Mouse (Mus musculus) neural tube, embryonic 12.5 days (tissue): ENCODE results near the gene Gpr108. TPM values are rescaled to one million over a fixed set of nuclear protein-coding genes. Genes with fewer than 3 reads are reported as not detected.
A peak's percentile ranks its signal among the peaks of the same experiment; 100 is the strongest.

Source experiments
- ATAC-seq: fragments of 200-750 bp; cut with Nextera tagmentation; 2 replicates; pipeline ENCODE4 v1.8.0; 2017; ENCODE audit warnings: low read depth, mild to moderate bottlenecking, moderate TSS enrichment, moderate library complexity; ENCODE audit not compliant: low FRiP score
- H3K27ac ChIP-seq: fragments of 300-500 bp; sonication (generic); 2 replicates; pipeline ENCODE4 v1.5.1; 2016
- H3K27me3 ChIP-seq: fragments of 300-500 bp; sonication (generic); replicated peaks from 2 replicates; pipeline ENCODE4 v1.6.1; 2016; ENCODE audit warnings: mild to moderate bottlenecking
- H3K36me3 ChIP-seq: fragments of 300-500 bp; sonication (generic); 2 replicates; pipeline ENCODE4 v1.6.1; 2016; ENCODE audit warnings: mild to moderate bottlenecking
- H3K4me1 ChIP-seq: fragments of 300-500 bp; sonication (generic); 2 replicates; pipeline ENCODE4 v1.6.1; 2016
- H3K4me2 ChIP-seq: fragments of 300-500 bp; sonication (generic); replicated peaks from 2 replicates; pipeline ENCODE4 v1.6.1; 2016; ENCODE audit warnings: mild to moderate bottlenecking
- H3K4me3 ChIP-seq: fragments of 300-500 bp; sonication (generic); 2 replicates; pipeline ENCODE4 v1.5.1; 2016
- H3K9ac ChIP-seq: fragments of 300-500 bp; sonication (generic); 2 replicates; pipeline ENCODE4 v1.6.1; 2016; ENCODE audit warnings: mild to moderate bottlenecking
- H3K9me3 ChIP-seq: fragments of 300-500 bp; sonication (generic); 2 replicates; pipeline ENCODE4 v1.6.1; 2016; ENCODE audit warnings: mild to moderate bottlenecking
- WGBS: fragments of 180-500 bp; shearing (Covaris S2); methylation state at CpG from one replicate; pipeline ENCODE4 v1.1.7; 2016; 5-methylcytosine and 5-hydroxymethylcytosine counted together
- polyA plus RNA-seq: library from polyadenylated mRNA; unstranded; fragments of >200 nt; fragmentation: Nextera tagmentation; extraction: Ambion mirVana; gene quantifications from 2 replicates; pipeline ENCODE4 v1.2.1, GENCODE M21; 2016

Gene Gpr108
- polyA plus RNA-seq, 1 experiment from 2014 or later = 24.2 TPM

DNA sequence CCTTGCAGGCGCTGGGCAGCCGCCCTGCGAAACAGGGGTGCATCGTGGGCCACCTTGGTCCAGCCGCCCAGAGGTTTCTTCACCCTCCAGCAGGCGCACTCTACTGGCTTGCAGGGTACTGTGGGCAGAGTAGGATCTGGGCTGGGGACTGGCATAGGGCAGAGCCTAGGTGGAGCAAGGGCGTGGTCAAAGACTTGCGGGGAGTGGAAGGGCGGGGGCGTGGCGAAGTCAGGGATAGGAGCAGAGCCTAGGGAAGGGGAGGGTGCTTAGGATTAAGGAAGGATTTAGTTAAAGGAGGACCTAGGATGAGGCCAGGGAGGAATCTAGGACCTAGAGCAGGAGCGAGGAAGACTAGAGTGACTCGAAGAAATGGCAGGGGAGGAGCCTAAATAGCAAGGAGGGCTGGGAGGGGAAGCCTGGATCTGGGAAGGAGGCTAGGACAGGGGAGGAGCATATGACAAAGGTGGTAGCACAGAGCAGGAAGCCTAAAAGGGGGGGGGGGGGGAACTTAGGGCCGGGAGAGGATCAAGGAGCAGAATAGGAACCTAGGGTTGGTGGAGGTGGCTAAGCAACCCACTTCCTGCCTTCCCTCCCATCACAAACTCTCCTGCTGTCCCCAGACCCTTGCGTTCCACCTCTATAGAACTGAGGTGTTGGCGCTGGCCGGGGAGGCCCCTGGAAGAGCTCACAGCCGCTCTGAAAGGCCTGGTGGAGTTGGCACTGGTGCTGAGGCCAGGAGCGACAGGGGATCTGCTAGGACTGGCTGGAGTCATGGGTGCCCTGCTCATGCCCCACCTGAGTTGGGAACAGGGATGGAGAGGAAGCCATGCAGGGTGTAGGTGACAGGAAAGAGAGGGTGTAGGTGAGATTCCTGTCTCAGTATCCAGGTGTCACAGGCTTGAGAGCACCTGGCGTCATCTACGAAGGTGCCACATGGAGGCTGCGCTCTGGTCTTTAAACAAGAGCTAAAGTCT lies 17.0 kb upstream of the Gpr108 start:
- peak; percentile 35; the same call in 1 of the 2 replicates for ATAC-seq
- 0 out of 2 replicates have a peak overlapping the region, but pooled peaks have one; percentile 3 for H3K4me2 ChIP-seq
- 27% methylated on average over 21 of the region's 22 CpGs for WGBS

DNA sequence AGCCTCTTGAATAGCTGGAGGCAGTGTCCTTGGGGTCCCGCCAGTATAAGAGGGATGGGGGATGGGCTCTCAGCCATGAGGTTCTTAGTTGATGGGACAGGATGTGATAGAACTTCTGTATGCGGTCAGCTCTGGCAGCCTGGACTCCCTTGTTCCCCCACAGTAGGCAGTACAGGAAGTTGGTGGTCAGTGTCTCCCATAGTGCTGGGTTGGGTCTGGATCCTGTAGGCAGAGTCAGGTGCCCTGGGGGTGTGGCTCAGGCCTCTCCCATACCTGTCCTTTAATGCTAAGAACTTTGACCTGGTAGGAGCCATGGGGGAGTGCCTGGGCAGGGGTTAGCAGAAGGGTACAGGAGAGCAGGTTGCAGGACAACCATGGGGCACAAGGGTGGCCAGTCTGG lies 15.9 kb upstream of the Gpr108 start:
- Histone ChIP-seq H3K27ac (no peak overlapping the region), H3K4me3 (no peak overlapping the region), H3K9ac (no peak overlapping the region), H3K9me3 (no peaks in the 10 kb centered on the region), H3K4me2 (no peak overlapping the region), H3K27me3 (no peaks in the 10 kb centered on the region), H3K4me1 (no peaks in the 10 kb centered on the region), H3K36me3 (peaks cover 33% of the 10 kb centered on the region)
- 88% methylated on average over 2 of the region's 2 CpGs for WGBS
- ATAC-seq = no peak

More for the DNA sequence above, 17.0 kb upstream of the Gpr108 start:
- no peak overlapping the region for H3K9ac ChIP-seq
- no peaks in the 10 kb centered on the region for H3K9me3 ChIP-seq
- H3K4me3 ChIP-seq = no peak overlapping the region
- no peaks in the 10 kb centered on the region for H3K27me3 ChIP-seq
- H3K36me3 ChIP-seq = peaks cover 30% of the 10 kb centered on the region
- no peak overlapping the region for H3K27ac ChIP-seq
- H3K4me1 ChIP-seq = no peaks in the 10 kb centered on the region

DNA sequence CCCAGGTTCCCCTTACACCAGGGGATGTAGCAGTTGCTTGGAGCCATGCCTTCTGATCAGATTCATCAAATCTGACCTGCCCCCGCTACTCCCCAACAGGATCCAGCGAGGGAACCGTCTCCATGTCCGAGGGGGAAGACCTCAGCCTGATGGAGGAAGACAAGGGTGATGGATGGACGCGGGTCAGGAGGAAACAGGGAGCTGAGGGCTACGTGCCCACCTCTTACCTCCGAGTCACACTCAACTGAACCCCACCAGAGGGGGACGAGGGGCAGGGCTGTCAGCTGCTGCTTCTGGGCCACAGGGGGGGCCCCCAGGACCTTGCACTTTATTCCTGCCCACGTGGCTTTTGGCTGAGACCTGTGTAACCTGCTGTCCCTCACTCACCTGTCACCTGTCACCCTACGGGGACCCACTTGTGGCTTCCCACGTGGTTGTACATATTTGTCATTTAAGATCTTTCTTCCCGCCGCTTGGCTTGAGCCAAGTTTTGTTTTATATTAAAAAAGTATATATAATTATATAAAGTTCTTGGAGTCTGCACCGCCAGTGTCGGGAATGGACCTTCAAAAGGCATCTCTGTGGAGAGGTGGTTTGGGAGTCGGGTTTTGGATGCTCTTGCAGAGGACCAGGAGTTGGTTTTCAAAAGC lies 14.8 kb upstream of the Gpr108 start:
- H3K4me2 ChIP-seq = no peak overlapping the region
- 89% methylated on average over 17 of the region's 17 CpGs for whole genome bisulfite sequencing
- no peaks in the 10 kb centered on the region for H3K27me3 ChIP-seq
- peaks cover 39% of the 10 kb centered on the region for H3K36me3 ChIP-seq
- H3K27ac ChIP-seq = no peak overlapping the region
- no peak overlapping the region for H3K9ac ChIP-seq
- no peak overlapping the region for H3K4me3 ChIP-seq
- H3K4me1 ChIP-seq = no peaks in the 10 kb centered on the region
- H3K9me3 ChIP-seq = no peaks in the 10 kb centered on the region
- ATAC-seq = no peak

DNA sequence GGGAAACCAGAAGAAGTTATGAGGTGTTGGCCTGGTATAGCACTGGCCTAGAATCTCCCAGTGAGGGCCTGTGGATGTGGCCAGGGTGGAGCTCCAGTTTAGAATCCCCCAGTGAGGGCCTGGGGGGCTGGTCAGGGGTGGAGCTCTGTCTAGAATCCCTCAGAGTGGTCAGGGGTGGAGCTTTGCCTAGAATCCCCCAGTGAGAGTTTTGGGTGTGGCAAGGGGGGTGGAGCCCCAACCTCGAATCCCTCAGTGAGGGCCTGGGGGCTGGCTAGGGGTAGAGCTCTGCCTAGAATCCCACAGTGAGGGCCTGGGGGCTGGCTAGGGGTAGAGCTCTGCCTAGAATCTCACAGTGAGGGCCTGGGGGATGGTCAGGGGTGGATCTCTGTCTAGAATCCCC lies 13.6 kb upstream of the Gpr108 start:
- WGBS = 67% methylated on average over 1 of the region's 1 CpGs
- no peak overlapping the region for H3K27ac ChIP-seq
- no peak for ATAC-seq
- peaks cover 49% of the 10 kb centered on the region for H3K36me3 ChIP-seq
- H3K9ac ChIP-seq = no peak overlapping the region
- H3K27me3 ChIP-seq = no peaks in the 10 kb centered on the region
- no peaks in the 10 kb centered on the region for H3K9me3 ChIP-seq
- no peak overlapping the region for H3K4me3 ChIP-seq
- no peak overlapping the region for H3K4me2 ChIP-seq
- no peaks in the 10 kb centered on the region for H3K4me1 ChIP-seq

DNA sequence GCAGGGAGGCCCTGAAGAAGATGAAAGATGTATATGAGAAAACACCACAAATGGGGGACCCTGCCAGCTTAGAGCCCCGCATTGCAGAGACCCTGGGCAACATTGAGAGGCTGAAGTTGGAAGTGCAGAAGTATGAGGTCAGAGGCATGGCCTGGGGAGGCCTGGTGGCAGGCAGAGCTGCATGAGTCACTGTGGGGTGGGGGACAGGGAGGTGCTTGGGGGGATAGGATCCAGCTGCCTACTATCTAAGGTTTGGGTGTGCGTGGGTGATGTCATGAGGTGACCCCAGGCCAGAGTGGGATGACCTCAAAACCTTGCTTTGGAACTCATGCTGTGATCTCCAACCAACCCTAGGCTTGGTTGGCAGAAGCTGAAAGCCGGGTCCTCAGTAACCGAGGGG lies 13.0 kb upstream of the Gpr108 start:
- H3K4me1 ChIP-seq = no peaks in the 10 kb centered on the region

DNA sequence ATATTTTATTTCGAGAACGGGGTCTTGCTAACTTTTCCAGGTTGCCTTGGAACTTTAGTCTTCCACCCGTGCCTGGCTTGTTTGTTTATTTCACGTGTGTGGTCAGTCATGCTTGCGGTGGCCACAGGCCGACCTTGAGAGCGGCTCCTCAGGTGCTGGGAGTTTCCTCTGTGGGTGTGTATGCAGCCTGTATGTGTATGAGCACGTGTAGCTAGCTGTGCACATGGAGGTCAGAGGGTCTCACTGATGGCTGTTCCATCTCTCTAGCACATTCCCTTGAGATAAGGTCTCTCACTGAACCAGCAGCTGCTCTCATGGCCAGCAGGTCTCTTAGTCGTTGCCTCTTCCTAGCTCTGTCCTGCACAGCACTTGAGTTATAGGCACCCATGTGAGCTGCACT lies 12.1 kb upstream of the Gpr108 start:
- Histone ChIP-seq H3K4me2 (no peak overlapping the region), H3K4me3 (no peak overlapping the region), H3K27me3 (no peaks in the 10 kb centered on the region), H3K9ac (no peak overlapping the region), H3K36me3 (peaks cover 55% of the 10 kb centered on the region), H3K9me3 (no peaks in the 10 kb centered on the region), H3K27ac (no peak overlapping the region), H3K4me1 (no peaks in the 10 kb centered on the region)
- 94% methylated on average over 9 of the region's 9 CpGs for WGBS
- no peak for ATAC-seq

More for the DNA sequence above, 13.0 kb upstream of the Gpr108 start:
- H3K9ac ChIP-seq = no peak overlapping the region
- WGBS = 93% methylated on average over 4 of the region's 4 CpGs
- H3K4me3 ChIP-seq = no peak overlapping the region
- H3K4me2 ChIP-seq = no peak overlapping the region
- no peak for ATAC-seq
- no peaks in the 10 kb centered on the region for H3K9me3 ChIP-seq
- no peaks in the 10 kb centered on the region for H3K27me3 ChIP-seq
- peaks cover 51% of the 10 kb centered on the region for H3K36me3 ChIP-seq
- no peak overlapping the region for H3K27ac ChIP-seq

DNA sequence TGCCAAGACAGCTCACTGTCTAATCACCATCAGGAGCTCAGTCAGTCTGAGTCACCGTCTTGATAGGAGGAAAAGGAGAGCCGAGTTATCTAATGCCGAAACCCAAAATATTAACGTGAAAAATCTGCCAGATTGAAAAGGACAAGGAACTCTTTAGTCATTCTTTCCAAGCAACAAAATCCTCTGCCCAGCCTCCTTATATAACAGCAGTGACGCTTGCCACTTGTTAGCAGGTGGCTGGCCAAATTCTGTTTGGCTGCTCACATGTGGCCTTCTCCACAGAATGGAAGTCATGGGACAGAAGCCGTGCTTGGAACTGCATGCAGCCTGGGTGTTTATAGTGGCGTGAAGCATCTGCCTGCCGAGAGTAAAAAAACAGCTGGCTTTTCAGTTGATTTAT lies 11.5 kb upstream of the Gpr108 start:
- Histone ChIP-seq H3K27me3 (no peaks in the 10 kb centered on the region), H3K4me2 (no peak overlapping the region), H3K9me3 (no peaks in the 10 kb centered on the region), H3K4me3 (no peak overlapping the region), H3K36me3 (peaks cover 61% of the 10 kb centered on the region), H3K4me1 (no peaks in the 10 kb centered on the region), H3K27ac (no peak overlapping the region), H3K9ac (no peak overlapping the region)
- no peak for ATAC-seq
- 93% methylated on average over 8 of the region's 8 CpGs for WGBS

DNA sequence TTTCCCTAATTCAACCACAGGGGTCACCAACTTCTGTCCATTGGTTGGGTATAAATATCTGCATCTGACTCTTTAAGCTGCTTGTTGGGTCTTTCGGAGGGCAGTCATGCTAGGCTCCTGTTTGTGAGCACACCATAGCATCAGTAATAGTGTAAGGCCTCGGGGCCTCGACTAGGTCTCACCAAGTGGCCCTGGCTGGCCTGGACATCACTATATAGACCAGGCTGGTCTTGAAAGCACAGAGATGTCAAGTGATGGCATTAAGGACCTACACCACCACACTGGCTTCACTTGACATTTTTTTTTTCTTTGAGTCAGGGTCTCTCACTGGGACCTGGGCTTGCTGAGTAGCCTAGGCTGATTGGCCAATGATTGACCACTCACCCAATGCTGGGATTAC lies 9.9 kb upstream of the Gpr108 start:
- Histone ChIP-seq H3K27me3 (no peaks in the 10 kb centered on the region), H3K36me3 (peaks cover 70% of the 10 kb centered on the region), H3K4me3 (no peak overlapping the region), H3K9ac (no peak overlapping the region), H3K4me2 (no peak overlapping the region), H3K9me3 (no peaks in the 10 kb centered on the region), H3K4me1 (no peaks in the 10 kb centered on the region), H3K27ac (no peak overlapping the region)
- 94% methylated on average over 3 of the region's 3 CpGs for whole genome bisulfite sequencing
- no peak for ATAC-seq

DNA sequence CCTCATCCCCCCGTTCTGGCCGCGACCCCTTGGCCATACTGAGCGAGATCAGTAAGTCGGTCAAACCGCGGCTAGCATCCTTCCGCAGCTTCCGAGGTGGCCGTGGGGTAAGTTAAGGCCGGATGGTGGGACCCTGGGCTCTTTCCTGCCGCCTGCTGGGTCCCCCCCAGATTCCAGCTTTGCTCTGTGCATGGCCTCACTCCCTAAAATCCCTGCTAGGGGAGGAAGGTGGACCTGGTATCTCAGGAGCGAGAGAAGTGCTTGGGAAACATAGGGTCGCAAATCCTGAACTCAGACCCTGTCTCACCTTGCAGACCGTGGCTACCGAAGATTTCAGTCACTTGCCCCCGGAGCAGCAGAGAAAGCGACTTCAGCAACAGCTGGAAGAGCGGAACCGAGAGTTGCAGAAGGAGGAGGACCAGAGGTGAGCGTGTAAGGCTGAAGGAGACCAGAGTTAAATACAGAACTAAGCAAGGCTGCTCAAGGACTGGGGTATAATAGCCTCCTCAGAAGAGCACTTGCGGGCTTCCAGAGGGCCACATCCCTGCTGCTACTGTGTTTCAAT lies 8.8 kb upstream of the Gpr108 start:
- Histone ChIP-seq H3K27ac (no peak overlapping the region), H3K4me3 (no peak overlapping the region), H3K4me1 (no peaks in the 10 kb centered on the region), H3K4me2 (no peak overlapping the region), H3K27me3 (no peaks in the 10 kb centered on the region), H3K9ac (no peak overlapping the region), H3K36me3 (peaks cover 59% of the 10 kb centered on the region), H3K9me3 (no peaks in the 10 kb centered on the region)
- 95% methylated on average over 22 of the region's 22 CpGs for WGBS
- ATAC-seq = no peak

DNA sequence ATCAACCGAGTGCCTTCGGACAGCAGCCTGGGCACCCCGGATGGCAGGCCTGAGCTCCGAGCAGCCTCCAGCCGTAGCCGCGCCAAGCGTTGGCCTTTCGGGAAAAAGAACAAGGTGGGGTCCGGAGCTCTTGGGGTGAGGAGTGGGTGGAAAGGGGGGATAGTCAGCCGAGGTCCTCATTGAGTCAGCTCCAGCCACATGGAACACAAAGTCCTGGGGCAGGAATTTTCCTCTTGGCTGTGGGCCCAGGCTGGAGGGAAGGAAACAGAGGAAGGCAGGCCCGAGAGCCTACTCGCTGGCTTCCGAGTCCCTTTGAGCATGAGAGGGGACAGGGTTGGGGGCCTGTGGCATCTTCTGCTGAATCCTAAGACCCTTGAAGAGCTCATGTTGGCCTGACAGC lies 7.1 kb upstream of the Gpr108 start:
- Histone ChIP-seq H3K9ac (no peak overlapping the region), H3K27me3 (no peaks in the 10 kb centered on the region), H3K4me3 (no peak overlapping the region), H3K4me1 (peaks cover 9% of the 10 kb centered on the region; the same call in 1 of the 2 replicates), H3K9me3 (no peaks in the 10 kb centered on the region), H3K4me2 (no peak overlapping the region), H3K36me3 (peaks cover 46% of the 10 kb centered on the region), H3K27ac (no peak overlapping the region)
- no peak for ATAC-seq
- WGBS = 93% methylated on average over 14 of the region's 14 CpGs

DNA sequence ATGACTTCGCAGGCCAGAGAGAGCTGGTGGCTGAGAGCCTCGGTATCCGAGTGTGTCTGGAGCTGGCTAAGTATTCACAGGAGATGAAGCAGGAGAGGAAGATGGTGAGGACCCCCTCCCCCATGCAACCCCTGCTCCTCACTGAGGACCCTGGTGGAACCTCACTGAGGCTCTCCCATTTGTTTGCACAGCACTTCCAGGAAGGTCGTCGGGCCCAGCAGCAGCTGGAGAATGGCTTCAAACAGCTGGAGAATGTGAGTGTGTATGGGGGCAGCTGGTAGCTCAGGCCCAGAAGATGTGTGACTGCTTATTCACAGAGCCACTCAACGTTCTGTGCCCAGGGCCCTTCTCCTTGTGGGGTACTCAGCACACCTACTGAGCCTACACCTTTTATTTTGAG lies 5.1 kb upstream of the Gpr108 start:
- ATAC-seq = no peak
- Histone ChIP-seq H3K36me3 (peaks cover 40% of the 10 kb centered on the region), H3K9ac (no peak overlapping the region), H3K4me2 (no peak overlapping the region), H3K9me3 (no peaks in the 10 kb centered on the region), H3K27me3 (no peaks in the 10 kb centered on the region), H3K4me1 (peaks cover 24% of the 10 kb centered on the region), H3K4me3 (no peak overlapping the region), H3K27ac (no peak overlapping the region)
- 83% methylated on average over 6 of the region's 6 CpGs for WGBS

DNA sequence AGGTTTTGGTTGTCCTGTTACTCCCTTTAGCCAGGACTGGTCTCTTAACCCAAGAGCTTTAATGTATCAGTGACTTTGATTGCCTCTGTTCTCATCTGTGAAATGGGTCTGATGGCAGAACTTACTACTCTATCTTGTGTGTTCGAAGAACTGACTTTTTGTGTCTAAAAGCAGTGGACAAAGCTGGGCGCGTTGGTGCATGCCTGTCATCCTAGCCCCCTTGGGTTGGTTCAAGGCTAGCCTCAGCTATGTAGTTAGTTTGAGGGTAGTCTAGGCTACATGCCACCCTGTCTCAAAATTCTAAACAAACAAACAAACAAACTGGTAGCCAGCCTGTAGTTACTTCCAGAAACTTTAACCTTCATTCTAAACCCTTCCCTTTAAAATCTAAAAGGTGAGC lies 3.2 kb upstream of the Gpr108 start:
- Histone ChIP-seq H3K4me1 (peaks cover 30% of the 10 kb centered on the region), H3K9me3 (no peaks in the 10 kb centered on the region), H3K27ac (no peak overlapping the region), H3K36me3 (peaks cover 25% of the 10 kb centered on the region), H3K9ac (no peak overlapping the region), H3K4me3 (no peak overlapping the region), H3K4me2 (no peak overlapping the region; the same call in 1 of the 2 replicates), H3K27me3 (no peaks in the 10 kb centered on the region)
- WGBS = 96% methylated on average over 3 of the region's 3 CpGs
- no peak for ATAC-seq
